Mouse (Mus musculus) brain, embryonic 14.5 days (tissue): ENCODE data around the gene Spata21. TPM values are rescaled to one million over a fixed set of nuclear protein-coding genes. Genes with fewer than 3 reads are reported as not detected.
A peak's percentile ranks its signal among the peaks of the same experiment; 100 is the strongest.

Experiments used
- DNase-seq: peaks from one replicate; pipeline ENCODE4 v3.0.0-alpha.2; 2011; ENCODE audit warnings: low read depth
- CTCF ChIP-seq: fragments of 200-500 bp; IDR thresholded peaks from 2 replicates; pipeline ENCODE4 v1.5.1; 2012; ENCODE audit warnings: inconsistent platforms, mild to moderate bottlenecking, moderate library complexity, borderline replicate concordance; ENCODE audit not compliant: insufficient read depth, insufficient read length; ENCODE audit errors: extremely low read depth
- POLR2A ChIP-seq: fragments of 200-500 bp; IDR thresholded peaks from 2 replicates; pipeline ENCODE4 v1.6.1; 2012; ENCODE audit warnings: mild to moderate bottlenecking, inconsistent platforms, borderline replicate concordance; ENCODE audit not compliant: poor library complexity, insufficient read depth, insufficient read length, severe bottlenecking; ENCODE audit errors: extremely low read depth
- polyA plus RNA-seq: library from polyadenylated mRNA; depleted of rRNA; stranded (reverse); fragments of >200 nt; gene quantifications from 2 replicates; pipeline ENCODE4 v1.2.3, GENCODE M21; 2012; rRNA removed

Spata21 gene
- 0.05 TPM in 1 of 2 replicates, not detected in the other for polyA plus RNA-seq

DNA sequence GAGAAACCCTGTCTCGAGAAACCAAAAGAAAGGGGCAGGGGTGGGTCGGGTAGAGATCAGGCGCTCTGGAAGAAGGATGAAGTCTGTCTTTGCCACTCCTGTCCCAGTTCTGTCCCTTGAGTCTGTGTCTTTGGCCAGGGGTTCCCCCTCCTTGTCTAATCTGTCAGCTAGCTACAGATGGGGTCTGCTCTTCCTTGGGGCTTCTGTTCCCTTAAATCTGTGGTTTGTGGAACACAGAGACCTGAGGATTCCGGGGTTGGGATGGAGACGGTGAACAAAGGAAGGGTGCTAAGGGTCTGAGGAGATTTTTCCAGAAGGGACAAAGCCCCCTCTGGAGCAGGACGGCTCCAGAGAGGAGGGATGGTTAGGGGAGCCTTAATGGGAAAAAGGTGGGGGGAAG is at the start of gene Spata21:
Gene Spata21 (plus strand): TSS at position 301 of the 400 bp plus-strand sequence.
- TF ChIP-seq CTCF (no peak), POLR2A (no peak)
- no peak for DNase-seq

DNA sequence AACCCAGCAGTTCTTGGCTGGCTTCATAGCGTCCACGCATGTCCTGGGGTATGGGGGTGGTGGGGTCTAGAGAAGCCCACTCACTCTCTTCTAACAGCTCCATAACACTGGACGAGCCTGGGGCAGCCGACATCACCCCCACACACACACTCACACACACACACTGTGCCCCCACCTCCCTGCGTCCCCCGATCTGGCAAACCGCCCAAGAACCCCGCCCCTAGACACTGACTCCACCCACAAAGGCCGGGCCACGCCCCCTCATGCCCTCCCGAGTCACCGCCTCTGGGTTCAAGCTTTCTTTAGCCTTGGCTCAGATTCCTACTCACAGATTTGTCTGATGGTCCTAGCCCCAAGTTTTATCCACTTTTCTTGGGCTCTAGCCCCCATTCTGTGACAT is 47.0 kb upstream of the Spata21 start:
- TF ChIP-seq POLR2A (no peak), CTCF (no peak)
- no peak for DNase-seq

DNA sequence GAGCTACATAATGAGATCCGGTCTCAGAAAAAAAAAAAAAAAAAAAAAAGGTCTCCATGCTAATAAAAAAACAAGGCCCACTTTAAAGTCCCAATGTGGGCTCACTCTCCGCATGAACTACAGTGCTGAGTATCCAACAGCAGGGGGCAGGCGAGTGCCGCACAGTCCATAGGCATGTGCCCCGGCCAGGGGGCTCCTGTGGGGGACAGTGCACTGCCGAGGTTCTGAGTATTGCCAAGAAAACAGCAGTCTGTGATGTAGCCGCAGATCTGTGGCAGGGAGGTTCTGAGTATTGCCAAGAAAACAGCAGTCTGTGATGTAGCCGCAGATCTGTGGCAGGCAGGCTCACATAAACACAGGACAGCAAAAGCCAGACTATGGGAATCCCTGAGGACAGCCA is 43.3 kb upstream of the Spata21 start:
- TF ChIP-seq CTCF (peak; percentile 89), POLR2A (no peak)
- peak; percentile 82 for DNase-seq

DNA sequence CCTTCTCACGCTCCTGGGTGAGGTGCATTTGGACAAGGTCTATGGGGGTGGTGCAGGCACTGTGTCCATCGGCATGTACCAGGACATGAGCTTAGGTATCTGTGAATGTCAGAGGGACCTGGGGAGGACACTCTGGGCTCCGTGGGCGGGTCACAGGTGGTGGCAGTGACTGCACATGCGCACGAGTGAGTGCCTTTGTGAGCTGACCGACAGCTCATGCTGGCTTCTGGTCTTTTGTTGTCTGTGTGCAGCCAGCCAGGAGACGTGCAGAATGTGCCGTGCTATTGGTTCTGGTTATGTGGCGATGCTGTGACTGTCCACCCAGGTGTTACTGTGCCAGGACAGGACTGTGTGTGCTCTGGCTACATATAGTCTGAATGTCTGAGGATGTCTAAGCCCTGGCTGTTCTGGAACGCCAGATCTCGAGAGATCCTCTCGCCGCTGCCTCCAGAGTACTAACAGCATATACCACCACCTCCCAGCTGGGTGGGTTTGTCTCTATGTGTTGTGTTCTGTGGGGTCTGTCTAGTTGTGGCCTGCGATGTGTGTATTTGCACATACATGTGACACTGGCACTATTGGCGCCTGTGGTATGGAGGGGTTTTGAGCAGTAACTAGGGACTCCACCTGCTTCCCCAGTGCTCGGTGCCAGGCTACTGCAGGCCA is 39.2 kb upstream of the Spata21 start:
- DNase-seq = peak; percentile 80
- TF ChIP-seq CTCF (no peak), POLR2A (no peak)

DNA sequence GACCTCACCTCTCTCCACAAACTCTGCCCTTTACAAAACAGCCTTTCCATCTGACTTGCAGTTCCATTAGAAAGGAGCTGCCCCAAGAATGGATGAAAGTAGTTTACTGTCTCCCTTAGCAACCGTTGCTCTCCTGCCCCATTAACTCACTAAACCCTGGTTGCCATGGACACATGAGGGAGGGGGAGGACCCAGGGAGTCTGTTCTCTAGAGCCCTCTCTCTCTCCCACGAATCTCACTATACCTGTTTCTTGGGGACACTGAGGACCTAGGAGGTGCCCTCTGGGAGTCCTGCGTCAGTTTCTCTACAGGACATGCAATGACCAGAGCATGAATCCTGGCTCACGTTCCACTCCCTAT is 38.7 kb upstream of the Spata21 start:
- DNase-seq = peak; percentile 97
- no peak for TF ChIP-seq POLR2A
- TF ChIP-seq CTCF = no peak

DNA sequence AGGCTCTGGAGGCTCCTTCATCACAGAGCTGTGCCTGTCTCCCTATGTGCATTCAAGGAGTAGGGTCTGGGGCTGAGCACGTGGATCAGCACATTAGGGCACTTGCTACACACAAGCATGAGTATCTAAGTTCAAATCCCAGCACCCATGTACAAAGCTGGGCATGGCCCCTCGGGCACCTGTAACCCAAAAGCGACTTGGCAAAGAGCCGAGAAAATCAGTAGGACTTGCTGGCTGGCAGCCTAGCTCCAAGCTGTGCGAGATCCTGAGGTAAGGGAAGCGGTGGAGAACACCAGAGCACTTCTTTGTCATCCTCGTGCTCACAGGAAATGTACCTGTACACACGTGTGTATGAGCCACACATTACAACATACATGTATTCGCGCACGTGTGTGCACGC is 35.7 kb upstream of the Spata21 start:
- DNase-seq = peak; percentile 60
- TF ChIP-seq POLR2A (no peak), CTCF (no peak)

DNA sequence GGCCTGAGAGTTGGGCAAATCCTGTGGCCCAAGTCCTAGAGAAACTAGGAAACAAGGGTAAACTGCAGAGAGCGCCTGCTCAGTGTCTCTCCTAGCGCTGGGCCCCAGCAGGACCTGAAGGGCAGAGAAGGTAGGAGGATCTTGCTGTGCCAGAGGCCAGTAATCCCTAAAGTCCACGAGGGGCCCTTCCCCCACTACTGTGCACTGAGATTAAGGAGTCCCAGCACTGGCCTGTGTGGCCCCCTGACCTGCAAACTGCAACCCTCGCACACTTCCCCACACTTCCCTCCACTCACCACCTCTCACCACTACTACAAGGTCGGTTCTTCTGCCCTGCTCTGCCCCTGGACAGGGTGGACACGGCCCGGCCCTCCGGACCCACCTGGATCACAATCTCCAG is 35.0 kb upstream of the Spata21 start:
- no peak for TF ChIP-seq POLR2A
- TF ChIP-seq CTCF = no peak

DNA sequence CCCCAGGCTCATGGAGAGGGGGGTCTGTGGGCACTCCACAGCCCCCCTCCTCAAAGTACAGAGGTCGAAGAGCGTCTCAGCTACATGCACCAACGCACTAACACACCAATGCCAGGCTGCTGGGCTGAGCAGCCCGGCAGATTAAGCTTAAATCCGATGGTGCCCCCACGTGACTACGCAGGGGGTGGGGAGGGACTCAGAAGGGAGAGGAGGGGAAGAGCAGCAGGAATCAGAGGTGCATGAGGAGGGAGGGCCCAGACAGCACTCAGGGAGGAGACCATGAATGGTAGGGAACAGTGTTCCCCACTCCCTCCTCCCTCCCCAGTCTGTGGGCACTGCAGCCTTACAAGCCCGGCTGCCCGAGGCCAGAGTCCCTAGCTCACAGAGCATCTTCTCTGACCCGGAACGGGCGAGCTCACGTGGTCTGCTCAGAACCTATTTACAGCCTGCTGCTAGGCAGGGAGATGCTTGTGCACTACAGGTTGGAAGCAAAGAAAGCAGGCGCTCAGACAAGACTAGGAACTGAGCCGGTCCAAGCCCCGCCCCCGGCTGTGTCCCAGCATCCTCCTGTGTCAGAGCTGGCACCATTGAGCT is 34.5 kb upstream of the Spata21 start:
- TF ChIP-seq POLR2A = no peak
- TF ChIP-seq CTCF = no peak
- peak; percentile 91 for DNase-seq

More for the DNA sequence above, 35.0 kb upstream of the Spata21 start:
- no peak for DNase-seq

DNA sequence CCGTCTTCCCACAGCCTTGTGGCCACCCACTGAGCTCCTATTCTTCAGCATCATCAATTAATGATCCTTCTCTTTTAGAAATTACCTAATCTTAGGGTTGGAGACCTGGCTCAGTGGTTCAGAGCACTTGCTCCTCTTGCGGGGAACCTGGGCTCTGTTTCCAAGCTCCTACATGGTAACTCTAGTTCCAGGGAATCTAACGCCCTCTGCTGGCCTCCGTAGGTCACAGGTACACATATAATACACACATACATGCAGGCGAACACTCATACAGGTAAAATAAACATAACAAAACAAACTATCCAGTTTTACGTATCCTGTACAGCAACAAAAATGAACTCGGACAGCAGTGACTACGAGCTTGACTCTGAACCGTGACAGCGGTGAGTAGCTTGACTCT is 31.2 kb upstream of the Spata21 start:
- TF ChIP-seq CTCF (no peak), POLR2A (no peak)
- no peak for DNase-seq

DNA sequence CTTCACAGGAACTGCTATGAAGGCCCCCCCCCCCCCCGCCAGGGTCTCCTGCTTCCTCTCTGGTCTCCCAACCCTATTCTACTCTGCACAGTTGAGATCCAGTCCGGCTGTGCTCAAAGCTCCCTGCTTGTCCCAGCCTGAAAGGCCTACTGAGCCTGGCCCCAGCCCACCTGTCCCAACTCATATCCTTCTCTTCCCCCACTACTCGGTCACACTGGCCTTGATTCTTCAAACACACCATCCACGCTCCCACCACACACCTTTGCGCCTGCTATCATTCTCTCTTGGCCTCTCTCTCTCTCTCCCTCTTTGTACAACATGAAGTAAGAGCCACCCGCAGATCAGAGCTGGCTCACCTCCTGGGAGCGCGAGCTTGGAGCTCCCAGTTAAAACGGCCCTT is 29.3 kb upstream of the Spata21 start:
- no peak for TF ChIP-seq POLR2A
- TF ChIP-seq CTCF = no peak
- DNase-seq = no peak

DNA sequence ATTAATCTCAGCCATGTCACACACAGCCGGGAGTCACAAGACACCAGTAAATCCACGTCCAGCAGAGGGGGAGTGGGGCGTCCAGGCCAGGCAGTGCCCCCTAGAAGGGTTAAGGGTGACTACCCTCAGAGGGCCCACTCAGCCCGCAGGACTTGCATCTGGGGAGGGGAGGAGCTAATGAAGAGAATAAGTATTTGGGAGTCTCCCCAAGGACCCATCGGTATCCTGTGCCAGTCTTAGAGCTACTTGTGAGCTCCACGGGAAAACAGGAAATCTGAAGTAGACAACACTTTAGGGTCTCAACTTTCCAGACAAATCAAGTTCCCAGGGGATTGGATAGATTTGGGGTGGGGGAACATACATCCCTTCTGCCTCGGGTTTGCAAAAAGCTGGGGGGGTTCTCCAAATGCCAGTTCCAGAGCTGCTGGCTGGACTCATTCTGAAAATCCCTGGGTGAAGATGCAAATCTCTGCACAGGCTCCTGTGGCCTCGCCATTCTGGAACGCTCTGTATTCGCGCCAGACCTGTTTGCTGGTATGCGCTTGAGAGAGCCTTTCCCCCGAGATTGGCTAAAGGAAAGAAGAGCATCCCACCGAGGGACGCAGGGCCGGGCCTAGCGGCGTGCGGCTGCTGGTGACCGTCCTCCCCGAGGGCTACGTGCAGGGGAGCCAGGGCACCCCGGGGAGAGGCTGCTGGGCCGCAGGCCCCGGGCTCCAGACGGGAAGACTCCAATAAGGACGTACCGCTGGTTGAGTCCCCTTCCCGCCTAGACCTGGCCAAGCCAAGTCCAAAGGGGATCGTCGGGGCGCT is 28.3 kb upstream of the Spata21 start:
- peak; percentile 31 for DNase-seq
- TF ChIP-seq POLR2A (no peak), CTCF (no peak)
